Mouse (Mus musculus): ENCODE data around the gene Cep128. TPM values are rescaled to one million over a fixed set of nuclear protein-coding genes. Genes with fewer than 3 reads are reported as not detected.

Cep128 gene
- polyA plus RNA-seq, 1 experiment from 2014 or later, result 9.6 TPM

- Histone ChIP-seq H3K36me3 (ENCODE audit: control insufficient read depth, insufficient read depth, low read length) (no peaks in the 10 kb centered on the region), H3K4me2 (ENCODE audit: low read depth, low read length) (no peak overlapping the region), H3K9ac (ENCODE audit: low read length) (no peak overlapping the region), H3K4me3 (replicated peaks; ENCODE audit: low read length) (no peak overlapping the region), H3K27me3 (ENCODE audit: control insufficient read depth, insufficient read depth, low read length) (no peaks in the 10 kb centered on the region), H3K9me3 (replicated peaks; ENCODE audit: control insufficient read depth, low read length) (no peaks in the 10 kb centered on the region), H3K4me1 (ENCODE audit: control insufficient read depth, insufficient read depth, low read length) (no peaks in the 10 kb centered on the region), H3K27ac (ENCODE audit: low read length) (no peak overlapping the region)
- ATAC-seq (ENCODE audit: insufficient read depth, low FRiP score), result no peak
- WGBS, result 32% methylated on average over 6 of the region's 6 CpGs
These were observed 58.1 kb downstream of the Cep128 start for GRCm38 (mm10) chr12:91326104-91326503.

- Histone ChIP-seq H3K36me3 (ENCODE audit: control insufficient read depth, insufficient read depth, low read length) (no peaks in the 10 kb centered on the region), H3K4me1 (ENCODE audit: control insufficient read depth, insufficient read depth, low read length) (no peaks in the 10 kb centered on the region), H3K27ac (ENCODE audit: low read length) (no peak overlapping the region), H3K9ac (ENCODE audit: low read length) (no peak overlapping the region), H3K27me3 (ENCODE audit: control insufficient read depth, insufficient read depth, low read length) (no peaks in the 10 kb centered on the region), H3K9me3 (replicated peaks; ENCODE audit: control insufficient read depth, low read length) (no peaks in the 10 kb centered on the region), H3K4me3 (replicated peaks; ENCODE audit: low read length) (no peak overlapping the region), H3K4me2 (ENCODE audit: low read depth, low read length) (no peak overlapping the region)
- WGBS, result 79% methylated on average over 7 of the region's 7 CpGs
- ATAC-seq (ENCODE audit: insufficient read depth, low FRiP score), result no peak
These were observed 69.2 kb downstream of the Cep128 start for GRCm38 (mm10) chr12:91315026-91315425.

- no peaks in the 10 kb centered on the region for H3K27me3 ChIP-seq (ENCODE audit: control insufficient read depth, insufficient read depth, low read length)
- H3K9me3 ChIP-seq (replicated peaks; ENCODE audit: control insufficient read depth, low read length), result no peaks in the 10 kb centered on the region
- H3K4me3 ChIP-seq (replicated peaks; ENCODE audit: low read length), result no peak overlapping the region
- no peak overlapping the region for H3K4me2 ChIP-seq (ENCODE audit: low read depth, low read length)
- WGBS, result 44% methylated on average over 10 of the region's 10 CpGs
- ATAC-seq (ENCODE audit: insufficient read depth, low FRiP score), result no peak
- H3K36me3 ChIP-seq (ENCODE audit: control insufficient read depth, insufficient read depth, low read length), result no peaks in the 10 kb centered on the region
- no peak overlapping the region for H3K27ac ChIP-seq (ENCODE audit: low read length)
- no peak overlapping the region for H3K9ac ChIP-seq (ENCODE audit: low read length)
- H3K4me1 ChIP-seq (ENCODE audit: control insufficient read depth, insufficient read depth, low read length), result no peaks in the 10 kb centered on the region
These were observed 70.1 kb downstream of the Cep128 start for GRCm38 (mm10) chr12:91313974-91314587.

- no peaks in the 10 kb centered on the region for H3K4me1 ChIP-seq (ENCODE audit: control insufficient read depth, insufficient read depth, low read length)
- no peak overlapping the region for H3K4me2 ChIP-seq (ENCODE audit: low read depth, low read length)
- H3K27me3 ChIP-seq (ENCODE audit: control insufficient read depth, insufficient read depth, low read length), result no peaks in the 10 kb centered on the region
- WGBS, result 84% methylated on average over 4 of the region's 4 CpGs
- no peak overlapping the region for H3K27ac ChIP-seq (ENCODE audit: low read length)
- ATAC-seq (ENCODE audit: insufficient read depth, low FRiP score), result no peak
- H3K9ac ChIP-seq (ENCODE audit: low read length), result no peak overlapping the region
- H3K36me3 ChIP-seq (ENCODE audit: control insufficient read depth, insufficient read depth, low read length), result no peaks in the 10 kb centered on the region
- no peak overlapping the region for H3K4me3 ChIP-seq (replicated peaks; ENCODE audit: low read length)
- no peaks in the 10 kb centered on the region for H3K9me3 ChIP-seq (replicated peaks; ENCODE audit: control insufficient read depth, low read length)
These were observed 71.6 kb downstream of the Cep128 start for GRCm38 (mm10) chr12:91312591-91312990.

GRCm38 (mm10) chr12:91307733-91308132 is 76.5 kb downstream of the Cep128 start:
- Histone ChIP-seq H3K27ac (ENCODE audit: low read length) (no peak overlapping the region), H3K4me2 (ENCODE audit: low read depth, low read length) (no peak overlapping the region), H3K4me1 (ENCODE audit: control insufficient read depth, insufficient read depth, low read length) (no peaks in the 10 kb centered on the region), H3K9me3 (replicated peaks; ENCODE audit: control insufficient read depth, low read length) (no peaks in the 10 kb centered on the region), H3K9ac (ENCODE audit: low read length) (no peak overlapping the region), H3K4me3 (replicated peaks; ENCODE audit: low read length) (no peak overlapping the region), H3K36me3 (ENCODE audit: control insufficient read depth, insufficient read depth, low read length) (no peaks in the 10 kb centered on the region), H3K27me3 (ENCODE audit: control insufficient read depth, insufficient read depth, low read length) (no peaks in the 10 kb centered on the region)
- WGBS, result 68% methylated on average over 3 of the region's 3 CpGs
- no peak for ATAC-seq (ENCODE audit: insufficient read depth, low FRiP score)

- no peaks in the 10 kb centered on the region for H3K4me1 ChIP-seq (ENCODE audit: control insufficient read depth, insufficient read depth, low read length)
- 81% methylated on average over 7 of the region's 7 CpGs for WGBS
- no peak for ATAC-seq (ENCODE audit: insufficient read depth, low FRiP score)
- no peak overlapping the region for H3K4me2 ChIP-seq (ENCODE audit: low read depth, low read length)
- H3K27ac ChIP-seq (ENCODE audit: low read length), result no peak overlapping the region
- H3K4me3 ChIP-seq (replicated peaks; ENCODE audit: low read length), result no peak overlapping the region
- H3K27me3 ChIP-seq (ENCODE audit: control insufficient read depth, insufficient read depth, low read length), result no peaks in the 10 kb centered on the region
- H3K9ac ChIP-seq (ENCODE audit: low read length), result no peak overlapping the region
- no peaks in the 10 kb centered on the region for H3K9me3 ChIP-seq (replicated peaks; ENCODE audit: control insufficient read depth, low read length)
- H3K36me3 ChIP-seq (ENCODE audit: control insufficient read depth, insufficient read depth, low read length), result no peaks in the 10 kb centered on the region
These were observed 78.4 kb downstream of the Cep128 start for GRCm38 (mm10) chr12:91305769-91306168.

GRCm38 (mm10) chr12:91305038-91305437 is 79.2 kb downstream of the Cep128 start:
- H3K4me2 ChIP-seq (ENCODE audit: low read depth, low read length), result no peak overlapping the region
- no peak for ATAC-seq (ENCODE audit: insufficient read depth, low FRiP score)
- no peak overlapping the region for H3K9ac ChIP-seq (ENCODE audit: low read length)
- no peaks in the 10 kb centered on the region for H3K4me1 ChIP-seq (ENCODE audit: control insufficient read depth, insufficient read depth, low read length)
- no peaks in the 10 kb centered on the region for H3K27me3 ChIP-seq (ENCODE audit: control insufficient read depth, insufficient read depth, low read length)
- no peaks in the 10 kb centered on the region for H3K9me3 ChIP-seq (replicated peaks; ENCODE audit: control insufficient read depth, low read length)
- WGBS, result 73% methylated on average over 5 of the region's 5 CpGs
- H3K4me3 ChIP-seq (replicated peaks; ENCODE audit: low read length), result no peak overlapping the region
- H3K36me3 ChIP-seq (ENCODE audit: control insufficient read depth, insufficient read depth, low read length), result no peaks in the 10 kb centered on the region
- no peak overlapping the region for H3K27ac ChIP-seq (ENCODE audit: low read length)

GRCm38 (mm10) chr12:91298700-91299099 is 85.5 kb downstream of the Cep128 start:
- H3K27ac ChIP-seq (ENCODE audit: low read length), result no peak overlapping the region
- H3K27me3 ChIP-seq (ENCODE audit: control insufficient read depth, insufficient read depth, low read length), result no peaks in the 10 kb centered on the region
- H3K9me3 ChIP-seq (replicated peaks; ENCODE audit: control insufficient read depth, low read length), result no peaks in the 10 kb centered on the region
- no peak for ATAC-seq (ENCODE audit: insufficient read depth, low FRiP score)
- no peak overlapping the region for H3K4me3 ChIP-seq (replicated peaks; ENCODE audit: low read length)
- no peaks in the 10 kb centered on the region for H3K36me3 ChIP-seq (ENCODE audit: control insufficient read depth, insufficient read depth, low read length)
- no peaks in the 10 kb centered on the region for H3K4me1 ChIP-seq (ENCODE audit: control insufficient read depth, insufficient read depth, low read length)
- no peak overlapping the region for H3K4me2 ChIP-seq (ENCODE audit: low read depth, low read length)
- no peak overlapping the region for H3K9ac ChIP-seq (ENCODE audit: low read length)
- WGBS, result 92% methylated on average over 6 of the region's 6 CpGs

GRCm38 (mm10) chr12:91295870-91296269 is 88.3 kb downstream of the Cep128 start:
- H3K9ac ChIP-seq (ENCODE audit: low read length), result no peak overlapping the region
- no peak overlapping the region for H3K27ac ChIP-seq (ENCODE audit: low read length)
- no peaks in the 10 kb centered on the region for H3K27me3 ChIP-seq (ENCODE audit: control insufficient read depth, insufficient read depth, low read length)
- H3K36me3 ChIP-seq (ENCODE audit: control insufficient read depth, insufficient read depth, low read length), result no peaks in the 10 kb centered on the region
- no peak overlapping the region for H3K4me2 ChIP-seq (ENCODE audit: low read depth, low read length)
- ATAC-seq (ENCODE audit: insufficient read depth, low FRiP score), result no peak
- 85% methylated on average over 7 of the region's 7 CpGs for WGBS
- no peaks in the 10 kb centered on the region for H3K4me1 ChIP-seq (ENCODE audit: control insufficient read depth, insufficient read depth, low read length)
- no peak overlapping the region for H3K4me3 ChIP-seq (replicated peaks; ENCODE audit: low read length)
- H3K9me3 ChIP-seq (replicated peaks; ENCODE audit: control insufficient read depth, low read length), result no peaks in the 10 kb centered on the region
